Comparison of ENCODE assay signal across 16 mouse cellular contexts in genomic region chr5:111233022-111233709, GRCm38 (mm10).
DNase-seq lines count a peak whose midpoint lies in the region; ATAC-seq lines count a peak whose summit lies in the region.
"Had no signal": no experiment of that assay in that cellular context is flagged by ENCODE, and none has a peak within 500 bp of the region (broad histone marks: within the 10 kb centered on the region; RNA-seq: fewer than 3 reads in every experiment).

No protein-coding gene starts in this region.

- no peak overlapping the region for H3K4me2 ChIP-seq in forebrain, embryonic 12.5 days
- H3K4me2 ChIP-seq in kidney, embryonic 16.5 days (replicated peaks; ENCODE audit: low read depth, low read length), result no peak overlapping the region
- no peak overlapping the region for H3K4me2 ChIP-seq in limb, embryonic 12.5 days
- no peak overlapping the region for H3K4me2 ChIP-seq in intestine, embryonic 15.5 days (replicated peaks)
- H3K4me2 ChIP-seq: heart, embryonic 11.5 days had no signal

- no peak overlapping the region for H3K4me3 ChIP-seq in forebrain, embryonic 10.5 days
- no peak overlapping the region for H3K4me3 ChIP-seq in forebrain, embryonic 12.5 days (replicated peaks)
- no peak overlapping the region for H3K4me3 ChIP-seq in kidney, embryonic 16.5 days (ENCODE audit: low read length)
- no peak overlapping the region for H3K4me3 ChIP-seq in embryonic facial prominence, embryonic 10.5 days
- H3K4me3 ChIP-seq in limb, embryonic 12.5 days (replicated peaks), result no peak overlapping the region
- H3K4me3 ChIP-seq in intestine, embryonic 15.5 days (replicated peaks), result no peak overlapping the region
- H3K4me3 ChIP-seq: layer of hippocampus, adult 2 months had no signal

- peaks cover 11% of the 10 kb centered on the region; the same call in 1 of the 2 replicates for H3K27me3 ChIP-seq in forebrain, embryonic 10.5 days (ENCODE audit: poor library complexity, severe bottlenecking)
- no peaks in the 10 kb centered on the region for H3K27me3 ChIP-seq in forebrain, embryonic 12.5 days
- no peaks in the 10 kb centered on the region for H3K27me3 ChIP-seq in kidney, embryonic 16.5 days (ENCODE audit: insufficient read depth, low read length)
- 0 out of 2 replicates have a peak, but pooled peaks cover 5% of the 10 kb centered on the region for H3K27me3 ChIP-seq in embryonic facial prominence, embryonic 10.5 days (replicated peaks; ENCODE audit: low read depth, poor library complexity, severe bottlenecking)
- no peaks in the 10 kb centered on the region for H3K27me3 ChIP-seq in limb, embryonic 12.5 days
- no peaks in the 10 kb centered on the region for H3K27me3 ChIP-seq in intestine, embryonic 15.5 days (replicated peaks)

- WGBS in forebrain, embryonic 10.5 days, result 69% methylated on average over 24 of the region's 24 CpGs
- WGBS in forebrain, embryonic 12.5 days, result 76% methylated on average over 24 of the region's 24 CpGs
- WGBS in kidney, embryonic 16.5 days, result 45% methylated on average over 24 of the region's 24 CpGs
- WGBS in embryonic facial prominence, embryonic 10.5 days, result 60% methylated on average over 24 of the region's 24 CpGs
- 41% methylated on average over 24 of the region's 24 CpGs for WGBS in limb, embryonic 12.5 days
- 65% methylated on average over 24 of the region's 24 CpGs for WGBS in intestine, embryonic 15.5 days

- no peak for ATAC-seq in forebrain, embryonic 12.5 days (ENCODE audit: low FRiP score)
- no peak for ATAC-seq in kidney, embryonic 16.5 days (ENCODE audit: low FRiP score, low TSS enrichment)
- no peak for ATAC-seq in limb, embryonic 12.5 days (ENCODE audit: insufficient number of reproducible peaks, insufficient read depth, low FRiP score, low TSS enrichment, low read depth)
- ATAC-seq in intestine, embryonic 15.5 days, result no peak
- ATAC-seq: intestine, embryonic 16.5 days had no signal

- H3K9ac ChIP-seq in forebrain, embryonic 12.5 days, result no peak overlapping the region
- 0 out of 2 replicates have a peak overlapping the region, but pooled peaks have one; percentile 35 for H3K9ac ChIP-seq in kidney, embryonic 16.5 days (replicated peaks; ENCODE audit: low read length)
- no peak overlapping the region for H3K9ac ChIP-seq in limb, embryonic 12.5 days (replicated peaks)
- H3K9ac ChIP-seq in intestine, embryonic 15.5 days, result no peak overlapping the region

- DNase-seq in forebrain, embryonic 10.5 days (ENCODE audit: extremely low spot score, low spot score), result no peak
- DNase-seq in kidney, postnatal 10 days, result no peak
- peak; percentile 52 for DNase-seq in embryonic facial prominence, embryonic 10.5 days (ENCODE audit: low spot score)
- DNase-seq in gastrocnemius, adult 8-10 months (ENCODE audit: low spot score in 2 of 2), result no peak
- DNase-seq: cerebellum, adult 8-10 months; left cerebral cortex, postnatal 4 days; lung, postnatal 36 days had no signal

- H3K9me3 ChIP-seq in forebrain, embryonic 10.5 days, result no peaks in the 10 kb centered on the region
- no peaks in the 10 kb centered on the region for H3K9me3 ChIP-seq in forebrain, embryonic 12.5 days
- no peaks in the 10 kb centered on the region for H3K9me3 ChIP-seq in kidney, embryonic 16.5 days (ENCODE audit: low read length)
- H3K9me3 ChIP-seq in embryonic facial prominence, embryonic 10.5 days, result no peaks in the 10 kb centered on the region
- no peaks in the 10 kb centered on the region for H3K9me3 ChIP-seq in limb, embryonic 12.5 days
- no peaks in the 10 kb centered on the region for H3K9me3 ChIP-seq in intestine, embryonic 15.5 days

- H3K4me1 ChIP-seq in forebrain, embryonic 10.5 days, result peaks cover 63% of the 10 kb centered on the region
- peaks cover 60% of the 10 kb centered on the region for H3K4me1 ChIP-seq in forebrain, embryonic 12.5 days
- H3K4me1 ChIP-seq in kidney, embryonic 16.5 days (ENCODE audit: insufficient read depth, low read length), result peaks cover 40% of the 10 kb centered on the region
- H3K4me1 ChIP-seq in embryonic facial prominence, embryonic 10.5 days, result peaks cover 69% of the 10 kb centered on the region
- peaks cover 71% of the 10 kb centered on the region for H3K4me1 ChIP-seq in limb, embryonic 12.5 days (replicated peaks)
- H3K4me1 ChIP-seq in intestine, embryonic 15.5 days (replicated peaks), result peaks cover 24% of the 10 kb centered on the region

- H3K36me3 ChIP-seq in forebrain, embryonic 10.5 days (replicated peaks), result peaks cover 9% of the 10 kb centered on the region
- H3K36me3 ChIP-seq in forebrain, embryonic 12.5 days (replicated peaks), result peaks cover 40% of the 10 kb centered on the region
- peaks cover 14% of the 10 kb centered on the region for H3K36me3 ChIP-seq in kidney, embryonic 16.5 days (ENCODE audit: insufficient read depth, low read length)
- H3K36me3 ChIP-seq in embryonic facial prominence, embryonic 10.5 days (replicated peaks), result peaks cover 40% of the 10 kb centered on the region
- peaks cover 66% of the 10 kb centered on the region for H3K36me3 ChIP-seq in limb, embryonic 12.5 days
- no peaks in the 10 kb centered on the region for H3K36me3 ChIP-seq in intestine, embryonic 15.5 days

- peak overlapping the region; percentile 61; the same call in 1 of the 2 replicates for H3K27ac ChIP-seq in forebrain, embryonic 10.5 days
- no peak overlapping the region for H3K27ac ChIP-seq in forebrain, embryonic 12.5 days
- no peak overlapping the region for H3K27ac ChIP-seq in kidney, embryonic 16.5 days (ENCODE audit: low read length)
- H3K27ac ChIP-seq in embryonic facial prominence, embryonic 10.5 days (replicated peaks), result peak overlapping the region; percentile 21; the same call in 1 of the 2 replicates
- peak overlapping the region; percentile 25; the same call in 1 of the 2 replicates for H3K27ac ChIP-seq in limb, embryonic 12.5 days
- H3K27ac ChIP-seq in intestine, embryonic 15.5 days, result no peak overlapping the region
- H3K27ac ChIP-seq: kidney, postnatal 0 days; layer of hippocampus, adult 2 months; stomach, postnatal 0 days had no signal

Comparison
In these comparisons a context has a peak if more than half of its experiments do, and no peak if none do; other contexts are left out.
1. H3K27ac ChIP-seq: peak in forebrain, embryonic 10.5 days (single experiment), embryonic facial prominence, embryonic 10.5 days (single experiment) and limb, embryonic 12.5 days (single experiment); none in forebrain, embryonic 12.5 days (single experiment), kidney, embryonic 16.5 days (single experiment) and intestine, embryonic 15.5 days (single experiment).